Mouse (Mus musculus) heart, adult 18-20 months (tissue): ENCODE measurements around the gene Gar1. TPM values are rescaled to one million over a fixed set of nuclear protein-coding genes. Genes with fewer than 3 reads are reported as not detected.

Experiments
- DNase-seq, 2 experiments: peaks; one replicate each; pipeline ENCODE4 v3.0.0; 2021 to 2022; ENCODE audit warnings: mixed read lengths in 1 of 2
- total RNA-seq, 2 experiments: library from RNA; stranded (reverse); gene quantifications; 2 replicates each; pipeline ENCODE4 v1.2.3; 2021

Gene Gar1
- total RNA-seq, 2 experiments from 2014 or later: 14.7 to 17.5 TPM

DNA sequence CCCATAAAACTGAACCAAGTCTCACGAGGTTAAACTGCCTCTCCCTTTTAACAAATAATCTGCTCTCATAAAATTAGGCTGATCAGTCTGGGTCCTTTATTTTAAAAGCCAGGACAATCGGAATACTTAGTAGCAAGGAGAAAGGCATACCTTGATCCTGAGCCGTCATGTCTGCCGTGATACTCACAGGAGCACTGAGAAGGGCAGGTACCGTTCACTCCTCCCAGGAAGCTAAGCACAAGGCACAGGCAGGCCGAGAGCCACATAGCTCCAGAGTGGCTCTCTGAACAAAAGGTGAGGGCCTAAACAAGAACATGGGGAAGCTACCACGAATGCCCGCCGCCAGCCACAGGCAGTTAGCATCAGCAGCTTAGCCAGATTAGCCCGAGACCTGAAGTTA lies 27.4 kb downstream of the Gar1 start, which contains the start of gene Lrit3:
TSS of gene Lrit3 (minus strand) at position 266 of the 400 bp plus-strand sequence.
- DNase-seq: no peak

- DNase-seq: no peak
Measured at GRCm38 (mm10) chr3:129799011-129799410, 32.2 kb downstream of the Gar1 start.

GRCm38 (mm10) chr3:129798551-129798950 lies 32.6 kb downstream of the Gar1 start:
- DNase-seq: no peak

DNA sequence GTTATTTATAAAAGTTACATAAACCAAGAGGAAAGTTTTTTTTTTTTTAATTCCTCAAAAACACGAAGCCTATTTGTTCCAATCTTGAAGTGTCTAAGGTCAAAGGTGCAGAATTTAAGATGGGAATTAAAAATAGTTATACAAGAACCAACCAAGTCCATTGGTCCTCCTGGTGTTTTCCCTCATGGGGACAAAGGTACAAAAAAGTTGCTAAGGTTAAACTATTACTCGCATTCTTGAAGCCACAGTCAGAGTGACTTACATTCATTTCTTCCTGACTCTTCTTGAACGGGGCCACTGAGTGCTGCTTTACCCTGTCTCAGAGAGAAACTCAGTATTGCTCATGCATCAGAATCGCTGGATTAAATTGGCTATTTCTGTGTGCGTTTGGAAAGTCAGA lies 33.9 kb downstream of the Gar1 start:
- no peak for DNase-seq

GRCm38 (mm10) chr3:129793801-129794200 lies 37.4 kb downstream of the Gar1 start:
- DNase-seq: no peak

DNA sequence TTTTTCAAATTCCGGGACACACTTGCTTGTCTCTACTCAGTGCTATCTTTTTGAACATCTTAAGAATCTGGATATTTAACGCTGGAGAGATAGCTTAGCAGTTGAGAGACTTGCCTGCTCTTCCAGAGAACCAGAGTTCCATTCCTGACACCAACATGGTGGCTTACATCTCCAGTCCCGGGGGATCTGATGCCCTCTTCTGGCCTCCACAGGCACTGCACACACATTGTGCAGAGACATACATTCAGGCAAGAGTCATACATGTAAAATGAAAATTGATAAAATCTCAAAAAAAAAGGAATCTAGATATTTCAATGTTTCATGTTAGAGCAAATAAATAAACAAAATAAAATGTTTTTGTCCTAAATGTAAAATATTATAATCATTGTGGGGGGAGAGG lies 48.5 kb downstream of the Gar1 start:
- no peak for DNase-seq

DNA sequence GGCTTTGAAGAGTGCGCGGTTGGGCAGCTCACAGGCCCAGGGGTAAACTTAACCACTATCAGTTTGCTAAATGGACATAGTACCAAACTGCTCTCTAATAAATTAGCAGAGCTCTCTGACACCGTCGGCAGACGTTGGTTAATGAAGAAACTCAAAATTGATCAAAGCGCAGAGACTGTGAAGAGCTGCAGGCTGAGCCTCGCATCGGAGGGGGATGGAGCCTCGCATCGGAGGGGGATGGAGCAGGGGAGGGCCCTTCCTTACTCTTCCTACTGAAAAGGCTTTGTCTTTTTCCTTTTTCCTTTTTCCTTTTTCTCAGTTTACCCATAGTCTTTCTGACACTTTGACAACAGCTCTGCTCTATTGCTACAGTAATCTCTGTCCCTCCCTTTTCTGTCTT lies 49.8 kb downstream of the Gar1 start:
- no peak for DNase-seq

Other genes with a start within 250 kb of the Gar1 start
- 1 to 10 TPM; 2.1 to 2.9 TPM for gene Egf, start 76.1 kb downstream of the Gar1 start, total RNA-seq
- not detected for gene Lrit3, start 27.4 kb downstream of the Gar1 start, total RNA-seq
- not detected for gene Rrh, start 8.8 kb downstream of the Gar1 start, total RNA-seq
- under 1 TPM; 0.40 to 0.80 TPM for gene Cfi, start 4.5 kb upstream of the Gar1 start, total RNA-seq
- 10 to 100 TPM; 46.3 to 61.8 TPM for gene Pla2g12a, start 47.2 kb upstream of the Gar1 start, total RNA-seq
- gene Casp6, start 70.0 kb upstream of the Gar1 start, total RNA-seq: 10 to 100 TPM; 11.3 to 12.6 TPM
- gene Mcub, start 138.8 kb upstream of the Gar1 start, total RNA-seq: 1 to 10 TPM; 1.6 to 2.4 TPM
- 10 to 100 TPM; 21.0 to 25.4 TPM for gene Sec24b, start 230.2 kb upstream of the Gar1 start, total RNA-seq